Mouse (Mus musculus) activated CD4-positive, CD25-positive, alpha-beta regulatory T cell, adult 4 months (primary cell): Measurements from ENCODE around the gene Gm3642. TPM values are rescaled to one million over a fixed set of nuclear protein-coding genes. Genes with fewer than 3 reads are reported as not detected.
"Not testable (repeated sequence)": the region's sequence is repeated elsewhere in the genome, so short reads cannot be mapped to it uniquely, and the experiment has no call there.

Experiments used
- ATAC-seq: one replicate; pipeline ENCODE4 v1.8.0; 2017
- polyA plus RNA-seq, 2 experiments: library from polyadenylated mRNA; unstranded; fragments of 100-300 nt; shearing (Covaris generic); gene quantifications; one replicate each; pipeline ENCODE4 v1.2.1; 2017

The Gm3642 gene
- not detected for polyA plus RNA-seq

DNA sequence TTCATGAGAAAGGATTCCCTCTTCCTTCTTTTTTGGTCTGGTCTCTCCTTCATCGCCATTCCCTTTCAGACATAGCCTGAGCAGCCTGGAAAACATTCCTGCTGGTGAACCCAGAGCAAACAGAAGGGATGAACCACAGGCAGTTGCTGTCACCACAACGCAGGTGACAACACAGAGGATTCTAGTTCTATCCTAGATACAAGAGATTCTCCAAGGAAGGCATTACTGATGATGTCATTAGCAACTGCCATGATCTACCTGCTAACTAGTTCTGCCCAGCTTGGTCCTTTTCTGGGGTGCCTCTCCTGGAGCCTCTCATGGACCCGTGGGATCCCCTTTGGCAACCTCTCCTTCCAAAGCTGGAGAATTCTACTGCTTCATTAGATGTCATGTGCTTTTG lies at the start of gene Gm3642:
TSS of gene Gm3642 (minus strand) at position 101 of the 400 bp plus-strand sequence.
- ATAC-seq = not testable (repeated sequence)

DNA sequence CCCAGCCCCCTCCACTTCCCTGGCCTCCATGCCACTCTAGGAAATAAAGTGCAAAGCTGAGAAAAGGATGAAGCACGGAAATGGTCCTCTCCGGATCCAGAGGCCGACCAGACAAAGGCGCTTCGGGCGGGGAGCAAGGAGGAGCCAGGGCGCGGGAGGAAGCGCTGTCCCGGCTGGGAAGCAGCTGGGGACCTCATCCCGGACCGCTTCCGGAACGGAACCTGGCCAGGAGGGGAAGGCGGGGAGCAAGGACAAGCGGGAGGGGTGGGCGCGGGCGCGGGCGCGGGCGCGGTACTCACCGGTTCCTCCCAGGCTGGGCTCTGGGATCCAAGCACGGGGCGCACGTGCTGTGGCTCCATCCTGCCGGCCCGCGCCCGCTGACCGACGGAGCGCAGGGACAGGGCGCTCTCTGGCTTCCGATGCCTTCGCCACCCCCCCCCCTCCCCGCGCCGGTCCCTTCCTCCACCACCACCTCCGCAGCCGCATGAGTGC lies 49.5 kb upstream of the Gm3642 start, which contains the start of gene Gm3667:
TSS of gene Gm3667 (minus strand) at position 442 of the 492 bp plus-strand sequence.
- ATAC-seq = not testable (repeated sequence)

DNA sequence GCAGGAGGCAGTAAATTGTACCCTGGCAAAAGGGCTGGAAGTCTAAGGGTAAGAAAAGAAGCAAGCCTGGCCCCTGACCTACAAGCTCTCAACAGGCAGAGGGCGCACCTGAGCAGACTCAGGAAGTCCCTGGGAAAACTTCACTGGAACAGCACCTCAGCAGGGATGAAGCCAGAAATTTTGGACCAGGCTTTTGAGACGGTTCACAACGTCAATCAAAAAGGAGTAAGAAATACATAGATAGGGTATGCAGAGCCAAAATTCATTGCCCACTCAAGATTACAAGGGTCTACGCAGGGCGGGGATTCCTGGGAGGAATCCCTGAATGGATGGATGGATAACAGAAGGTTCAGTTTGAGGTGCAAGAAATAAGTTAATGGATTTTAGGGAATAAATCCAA lies 48.7 kb upstream of the Gm3642 start:
- ATAC-seq = not testable (repeated sequence)

DNA sequence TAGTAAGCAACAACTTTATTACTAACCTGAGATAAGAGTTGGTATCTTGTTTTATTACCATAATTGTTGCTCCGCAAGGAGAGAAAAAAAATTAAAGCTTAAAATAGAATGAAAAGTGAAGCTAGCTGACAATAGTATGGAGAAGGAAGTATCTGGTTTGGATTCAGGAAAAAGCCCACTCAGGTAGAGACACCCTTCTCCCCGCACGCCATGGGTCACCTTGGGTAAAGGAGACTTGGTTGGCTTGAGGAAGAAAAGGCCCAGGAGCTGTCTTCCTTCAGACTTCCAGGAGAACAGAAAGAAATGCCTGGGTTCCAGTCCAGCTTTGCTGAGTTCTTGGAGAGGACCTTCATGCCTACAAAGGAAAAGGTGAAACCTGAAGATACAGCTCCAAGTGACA lies 16.8 kb downstream of the Gm3642 start:
- not testable (repeated sequence) for ATAC-seq

Other genes with a start within 250 kb of the Gm3642 start
- gene Gm3629, start 249.7 kb downstream of the Gm3642 start, polyA plus RNA-seq = under 1 TPM; 0.32 to 0.41 TPM
- not detected for gene Gm3460, start 217.9 kb downstream of the Gm3642 start, polyA plus RNA-seq
- not detected for gene Gm10251, start 156.1 kb downstream of the Gm3642 start, polyA plus RNA-seq
- gene Gm8050, start 120.1 kb downstream of the Gm3642 start, polyA plus RNA-seq = not detected
- 10 to 100 TPM in 1 of 2 experiments, 1 to 10 TPM in 1; 9.5 to 18.6 TPM for gene Gm3636, start 98.0 kb downstream of the Gm3642 start, polyA plus RNA-seq
- gene Gm8362, start 65.9 kb downstream of the Gm3642 start, polyA plus RNA-seq = not detected
- gene Gm3667, start 49.7 kb upstream of the Gm3642 start, polyA plus RNA-seq = 10 to 100 TPM in 1 of 2 experiments, 1 to 10 TPM in 1; 6.1 to 10.2 TPM
- gene Gm6356, start 133.5 kb upstream of the Gm3642 start, polyA plus RNA-seq = not detected
- 1 to 10 TPM in 1 of 2 experiments, under 1 TPM in 1; 0.86 to 2.7 TPM for gene Gm10406, start 187.1 kb upstream of the Gm3642 start, polyA plus RNA-seq
- gene Gm3685, start 204.7 kb upstream of the Gm3642 start, polyA plus RNA-seq = not detected